Mouse (Mus musculus): ENCODE data around the gene Nrxn2.
A peak's percentile ranks its signal among the peaks of the same experiment; 100 is the strongest.

Gene Nrxn2

GRCm38 (mm10) chr19:6493219-6493618 lies 74.7 kb downstream of the Nrxn2 start:
- DNase-seq (ENCODE audit: low read depth, low spot score): no peak

- no peak for DNase-seq (ENCODE audit: low read depth, low spot score)
Observed at GRCm38 (mm10) chr19:6494032-6494431, 75.5 kb downstream of the Nrxn2 start.

GRCm38 (mm10) chr19:6494504-6495170 lies 76.1 kb downstream of the Nrxn2 start:
- DNase-seq (ENCODE audit: low read depth, low spot score): no peak

GRCm38 (mm10) chr19:6495714-6496113 lies 77.2 kb downstream of the Nrxn2 start:
- no peak for DNase-seq (ENCODE audit: low read depth, low spot score)

GRCm38 (mm10) chr19:6496462-6497149 lies 78.1 kb downstream of the Nrxn2 start:
- DNase-seq (ENCODE audit: low read depth, low spot score): no peak

GRCm38 (mm10) chr19:6497150-6497801 lies 78.7 kb downstream of the Nrxn2 start:
- peak; percentile 34 for DNase-seq (ENCODE audit: low read depth, low spot score)

- no peak for DNase-seq (ENCODE audit: low read depth, low spot score)
Observed at GRCm38 (mm10) chr19:6497803-6498202, 79.3 kb downstream of the Nrxn2 start.

- DNase-seq (ENCODE audit: low read depth, low spot score): no peak
Observed at GRCm38 (mm10) chr19:6498350-6499131, 80.0 kb downstream of the Nrxn2 start.

GRCm38 (mm10) chr19:6499860-6500635 lies 81.5 kb downstream of the Nrxn2 start:
- DNase-seq (ENCODE audit: low read depth, low spot score): no peak

GRCm38 (mm10) chr19:6500636-6501025 lies 82.1 kb downstream of the Nrxn2 start:
- no peak for DNase-seq (ENCODE audit: low read depth, low spot score)

- peak; percentile 20 for DNase-seq (ENCODE audit: low read depth, low spot score)
Observed at GRCm38 (mm10) chr19:6502035-6502541, 83.6 kb downstream of the Nrxn2 start.

GRCm38 (mm10) chr19:6502543-6503319 lies 84.2 kb downstream of the Nrxn2 start:
- DNase-seq (ENCODE audit: low read depth, low spot score): peak; percentile 88

GRCm38 (mm10) chr19:6503926-6504655 lies 85.6 kb downstream of the Nrxn2 start:
- no peak for DNase-seq (ENCODE audit: low read depth, low spot score)

- DNase-seq (ENCODE audit: low read depth, low spot score): no peak
Observed at GRCm38 (mm10) chr19:6504656-6505045, 86.1 kb downstream of the Nrxn2 start.

- DNase-seq (ENCODE audit: low read depth, low spot score): no peak
Observed at GRCm38 (mm10) chr19:6507393-6507792, 88.9 kb downstream of the Nrxn2 start.

GRCm38 (mm10) chr19:6509881-6510280 lies 91.3 kb downstream of the Nrxn2 start:
- no peak for DNase-seq (ENCODE audit: low read depth, low spot score)

- DNase-seq (ENCODE audit: low read depth, low spot score): no peak
Observed at GRCm38 (mm10) chr19:6510546-6510945, 92.0 kb downstream of the Nrxn2 start.

- no peak for DNase-seq (ENCODE audit: low read depth, low spot score)
Observed at GRCm38 (mm10) chr19:6513389-6514139, 95.0 kb downstream of the Nrxn2 start.

GRCm38 (mm10) chr19:6514940-6515339 lies 96.4 kb downstream of the Nrxn2 start:
- no peak for DNase-seq (ENCODE audit: low read depth, low spot score)
